Mouse (Mus musculus) spleen, adult 2 months (tissue): ENCODE results near the gene Cd164. TPM values are rescaled to one million over a fixed set of nuclear protein-coding genes. Genes with fewer than 3 reads are reported as not detected.
A peak's percentile ranks its signal among the peaks of the same experiment; 100 is the strongest.
"Not testable (repeated sequence)": the region's sequence is repeated elsewhere in the genome, so short reads cannot be mapped to it uniquely, and the experiment has no call there.

Source experiments
- DNase-seq, 2 experiments: peaks; one replicate each; pipeline versions ENCODE4 v3.0.0 to v3.0.0-alpha.2; 2012 to 2021; ENCODE audit warnings: low spot score in 2 of 2, low read depth in 1 of 2
- H3K27ac ChIP-seq: fragments of 200-500 bp; 2 replicates; pipeline ENCODE4 v1.5.1; 2012; ENCODE audit warnings: low read length, inconsistent platforms; ENCODE audit not compliant: insufficient read depth
- H3K27me3 ChIP-seq: fragments of 200-500 bp; 2 replicates; pipeline ENCODE4 v1.6.1; 2012; ENCODE audit warnings: mild to moderate bottlenecking, moderate library complexity, low read length, inconsistent platforms; ENCODE audit not compliant: control insufficient read depth, insufficient read depth
- H3K36me3 ChIP-seq: fragments of 200-500 bp; 2 replicates; pipeline ENCODE4 v1.6.1; 2012; ENCODE audit warnings: mild to moderate bottlenecking, low read length, inconsistent platforms; ENCODE audit not compliant: control insufficient read depth, insufficient read depth
- H3K4me1 ChIP-seq: fragments of 200-500 bp; 2 replicates; pipeline ENCODE4 v1.6.1; 2011; ENCODE audit warnings: inconsistent platforms; ENCODE audit not compliant: control insufficient read depth, insufficient read depth, insufficient read length
- H3K4me3 ChIP-seq: fragments of 200-500 bp; 2 replicates; pipeline ENCODE4 v1.5.1; 2011; ENCODE audit warnings: mild to moderate bottlenecking, inconsistent platforms; ENCODE audit not compliant: insufficient read depth, insufficient read length; ENCODE audit errors: extremely low read depth
- CTCF ChIP-seq: fragments of 200-500 bp; IDR thresholded peaks from 2 replicates; pipeline ENCODE4 v1.5.1; 2011; ENCODE audit warnings: mild to moderate bottlenecking, inconsistent platforms; ENCODE audit not compliant: insufficient read depth, insufficient read length, insufficient replicate concordance; ENCODE audit errors: extremely low read depth
- POLR2A ChIP-seq: fragments of 200-500 bp; IDR thresholded peaks from 2 replicates; pipeline ENCODE4 v1.6.1; 2011; ENCODE audit warnings: low read depth, low read length, inconsistent platforms
- WGBS: fragments of 180-500 bp; shearing (Covaris S2); methylation state at CpG from one replicate; pipeline ENCODE4 v1.1.7; 2018; 5-methylcytosine and 5-hydroxymethylcytosine counted together
- polyA plus RNA-seq: library from polyadenylated mRNA; depleted of rRNA; stranded (reverse); fragments of >200 nt; gene quantifications from 2 replicates; pipeline ENCODE4 v1.2.3, GENCODE M21; 2012

The Cd164 gene
- polyA plus RNA-seq, 1 experiment = 76.3 TPM

GRCm38 (mm10) chr10:41500941-41501340, 18.3 kb upstream of the Cd164 start:
- WGBS = 74% methylated on average over 4 of the region's 4 CpGs
- Histone ChIP-seq H3K4me3 (no peak overlapping the region), H3K27ac (no peak overlapping the region), H3K4me1 (no peaks in the 10 kb centered on the region), H3K36me3 (no peaks in the 10 kb centered on the region), H3K27me3 (no peaks in the 10 kb centered on the region)
- no peak for DNase-seq
- TF ChIP-seq CTCF (no peak), POLR2A (no peak)

- WGBS = 92% methylated on average over 1 of the region's 1 CpGs
Measured at GRCm38 (mm10) chr10:41504996-41505395, 14.2 kb upstream of the Cd164 start.

GRCm38 (mm10) chr10:41505446-41505845, 13.8 kb upstream of the Cd164 start:
- peak; percentile 76; the same call in 1 of the 2 replicates for TF ChIP-seq CTCF
- not testable (repeated sequence) for H3K36me3 ChIP-seq, H3K4me3 ChIP-seq, H3K4me1 ChIP-seq, H3K27me3 ChIP-seq, H3K27ac ChIP-seq
- peak; percentile 41 to 53 for DNase-seq
- WGBS = 4% methylated on average over 3 of the region's 3 CpGs

More at GRCm38 (mm10) chr10:41504996-41505395, 14.2 kb upstream of the Cd164 start:
- Histone ChIP-seq H3K27me3 (no peaks in the 10 kb centered on the region), H3K36me3 (no peaks in the 10 kb centered on the region), H3K27ac (no peak overlapping the region), H3K4me3 (no peak overlapping the region), H3K4me1 (no peaks in the 10 kb centered on the region)
- DNase-seq = no peak
- no peak for TF ChIP-seq CTCF

- no peak overlapping the region for H3K4me3 ChIP-seq
- H3K27ac ChIP-seq = no peak overlapping the region
- H3K27me3 ChIP-seq = no peaks in the 10 kb centered on the region
- H3K4me1 ChIP-seq = no peaks in the 10 kb centered on the region
- DNase-seq = peak in 1 of 2 experiments; percentile 26
- WGBS = 74% methylated on average over 2 of the region's 2 CpGs
- peak; percentile 67; the same call in 1 of the 2 replicates for TF ChIP-seq CTCF
- no peak for TF ChIP-seq POLR2A
- no peaks in the 10 kb centered on the region for H3K36me3 ChIP-seq
Measured at GRCm38 (mm10) chr10:41509160-41509559, 10.1 kb upstream of the Cd164 start.

DNA sequence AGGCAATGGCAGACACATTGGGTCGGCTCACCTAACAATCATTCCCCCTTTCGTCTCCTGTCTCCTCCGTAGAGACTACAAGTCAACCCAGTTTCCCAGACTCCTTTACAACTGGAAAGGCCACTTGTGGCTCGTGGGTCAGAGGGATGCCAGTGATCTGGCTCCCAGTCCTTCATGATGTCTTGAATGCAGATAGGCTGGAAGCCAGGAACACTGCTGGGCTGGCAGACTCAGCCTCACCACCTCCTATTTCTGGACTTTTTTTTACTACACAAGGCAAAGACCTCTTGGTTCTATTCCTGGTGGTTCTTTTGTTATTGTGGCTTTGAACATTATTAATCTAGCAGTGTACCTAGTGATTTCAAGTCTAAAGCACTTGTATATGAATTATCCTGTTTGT, 4.9 kb upstream of the Cd164 start:
- Histone ChIP-seq H3K27ac (no peak overlapping the region), H3K4me1 (no peaks in the 10 kb centered on the region), H3K4me3 (no peak overlapping the region), H3K27me3 (no peaks in the 10 kb centered on the region), H3K36me3 (no peaks in the 10 kb centered on the region)
- WGBS = 82% methylated on average over 4 of the region's 4 CpGs
- no peak for TF ChIP-seq POLR2A
- no peak for TF ChIP-seq CTCF
- DNase-seq = no peak

GRCm38 (mm10) chr10:41514921-41515320, 4.3 kb upstream of the Cd164 start:
- Histone ChIP-seq H3K27me3 (no peaks in the 10 kb centered on the region), H3K4me3 (no peak overlapping the region), H3K36me3 (no peaks in the 10 kb centered on the region), H3K4me1 (no peaks in the 10 kb centered on the region), H3K27ac (no peak overlapping the region)
- TF ChIP-seq POLR2A = no peak
- no peak for TF ChIP-seq CTCF
- no peak for DNase-seq

- H3K27ac ChIP-seq = peak overlapping the region; percentile 98
- peak overlapping the region; percentile 95 for H3K4me3 ChIP-seq
- peak; percentile 84 to 87 for DNase-seq
- TF ChIP-seq CTCF = peak; percentile 76; the same call in 1 of the 2 replicates
- no peak for TF ChIP-seq POLR2A
- WGBS = under 1% methylated on average over 23 of the region's 23 CpGs
- H3K36me3 ChIP-seq = 0 out of 2 replicates have a peak, but pooled peaks cover 1% of the 10 kb centered on the region
- no peaks in the 10 kb centered on the region for H3K27me3 ChIP-seq
- H3K4me1 ChIP-seq = peaks cover 9% of the 10 kb centered on the region; the same call in 1 of the 2 replicates
Measured at GRCm38 (mm10) chr10:41518508-41518980, 670 bp upstream of the Cd164 start.
